Mouse (Mus musculus) CH12.LX (cell line): ENCODE measurements around the gene Ezr. TPM values are rescaled to one million over a fixed set of nuclear protein-coding genes. Genes with fewer than 3 reads are reported as not detected.

Experiments used
- DNase-seq: peaks from one replicate; pipeline ENCODE4 v3.0.0-alpha.2; 2013; ENCODE audit errors: extremely low read depth
- H3K27ac ChIP-seq: 2 replicates; pipeline ENCODE4 v1.5.1; 2012; ENCODE audit warnings: low read depth, mild to moderate bottlenecking, control low read depth, moderate library complexity; ENCODE audit not compliant: insufficient read depth
- H3K27me3 ChIP-seq: replicated peaks from 2 replicates; pipeline ENCODE3; 2012; ENCODE audit warnings: inconsistent platforms
- H3K36me3 ChIP-seq, 2 experiments: replicated peaks in 1 of 2; 2 replicates each; pipeline versions ENCODE3 to v1.6.1; 2012; ENCODE audit warnings: inconsistent platforms in 1 of 2, low read length in 1 of 2, mild to moderate bottlenecking in 1 of 2, mixed read lengths in 1 of 2, moderate library complexity in 1 of 2; ENCODE audit not compliant: control insufficient read depth in 1 of 2, insufficient read depth in 1 of 2
- H3K4me1 ChIP-seq, 2 experiments: 2 replicates each; pipeline ENCODE4 v1.6.1; 2012; ENCODE audit warnings: inconsistent platforms in 1 of 2, moderate library complexity in 1 of 2; ENCODE audit not compliant: insufficient read depth in 2 of 2, control insufficient read depth in 1 of 2
- H3K4me2 ChIP-seq: 2 replicates; pipeline ENCODE4 v1.6.1; 2012; ENCODE audit warnings: low read depth, mild to moderate bottlenecking, control low read depth; ENCODE audit not compliant: poor library complexity, insufficient read depth, severe bottlenecking
- H3K4me3 ChIP-seq, 3 experiments: fragments of 150-350 bp in 1 of 3; sonication (generic) in 1 of 3; replicated peaks in 1 of 3; 2 replicates each; pipeline versions ENCODE3 to v1.5.1; 2011 to 2012; ENCODE audit warnings: low read depth in 2 of 3, low read length in 2 of 3, mild to moderate bottlenecking in 2 of 3, moderate library complexity in 2 of 3, control low read depth in 1 of 3, improper control_type of control experiment in 1 of 3, inconsistent platforms in 1 of 3, mixed read lengths in 1 of 3; ENCODE audit not compliant: poor library complexity in 1 of 3
- H3K79me2 ChIP-seq: replicated peaks from 2 replicates; pipeline ENCODE4 v1.6.1; 2012; ENCODE audit warnings: mild to moderate bottlenecking, moderate library complexity; ENCODE audit not compliant: control insufficient read depth, poor library complexity, insufficient read depth, severe bottlenecking; ENCODE audit errors: extremely low read depth
- H3K9ac ChIP-seq: 2 replicates; pipeline ENCODE4 v1.6.1; 2012; ENCODE audit warnings: low read depth, mild to moderate bottlenecking, control low read depth, moderate library complexity; ENCODE audit not compliant: insufficient read depth
- H3K9me3 ChIP-seq: replicated peaks from 2 replicates; pipeline ENCODE3; 2012; ENCODE audit warnings: low read length, inconsistent platforms, mixed read lengths
- BHLHE40 ChIP-seq: IDR thresholded peaks from 2 replicates; pipeline ENCODE4 v1.6.1; 2011; ENCODE audit warnings: mild to moderate bottlenecking, low read depth, low read length, improper control_type of control experiment
- CHD2 ChIP-seq: IDR thresholded peaks from 2 replicates; pipeline ENCODE4 v1.6.1; 2011; ENCODE audit warnings: low read length, improper control_type of control experiment
- E2F4 ChIP-seq: IDR thresholded peaks from 2 replicates; pipeline ENCODE4 v1.6.1; 2011; ENCODE audit warnings: low read depth, low read length, improper control_type of control experiment; ENCODE audit not compliant: insufficient replicate concordance
- EP300 ChIP-seq: IDR thresholded peaks from 2 replicates; pipeline ENCODE4 v1.6.1; 2011; ENCODE audit warnings: low read length, improper control_type of control experiment
- ETS1 ChIP-seq: conservative IDR thresholded peaks from 2 replicates; pipeline ENCODE4 v1.6.1; 2012; ENCODE audit warnings: low read depth, mild to moderate bottlenecking, inconsistent platforms, low read length, improper control_type of control experiment, moderate library complexity
- GABPA ChIP-seq: IDR thresholded peaks from 2 replicates; pipeline ENCODE4 v1.6.1; 2012; ENCODE audit warnings: low read depth, low read length, improper control_type of control experiment, inconsistent platforms; ENCODE audit not compliant: insufficient replicate concordance
- HCFC1 ChIP-seq: IDR thresholded peaks from 2 replicates; pipeline ENCODE4 v1.6.1; 2012; ENCODE audit warnings: low read depth, mild to moderate bottlenecking, inconsistent platforms, low read length, improper control_type of control experiment
- IRF4 ChIP-seq: IDR thresholded peaks from 2 replicates; pipeline ENCODE4 v1.6.1; 2014; ENCODE audit warnings: low read depth, mild to moderate bottlenecking, inconsistent platforms, low read length, improper control_type of control experiment
- JUN ChIP-seq: IDR thresholded peaks from 2 replicates; pipeline ENCODE4 v1.6.1; 2011; ENCODE audit warnings: low read depth, mild to moderate bottlenecking, low read length, improper control_type of control experiment, moderate library complexity; ENCODE audit not compliant: insufficient read depth
- KAT2A ChIP-seq: IDR thresholded peaks from 2 replicates; pipeline ENCODE4 v1.6.1; 2012; ENCODE audit warnings: low read length, improper control_type of control experiment, inconsistent platforms; ENCODE audit not compliant: insufficient replicate concordance
- MAX ChIP-seq: IDR thresholded peaks from 2 replicates; pipeline ENCODE4 v1.6.1; 2011; ENCODE audit warnings: low read length, improper control_type of control experiment
- MEF2A ChIP-seq: IDR thresholded peaks from 2 replicates; pipeline ENCODE4 v1.6.1; 2014; ENCODE audit warnings: low read depth, mild to moderate bottlenecking, inconsistent platforms, low read length, improper control_type of control experiment, borderline replicate concordance
- MXI1 ChIP-seq: IDR thresholded peaks from 2 replicates; pipeline ENCODE4 v1.6.1; 2011; ENCODE audit warnings: mild to moderate bottlenecking, low read depth, low read length, improper control_type of control experiment
- NELFE ChIP-seq: IDR thresholded peaks from 2 replicates; pipeline ENCODE4 v1.6.1; 2011; ENCODE audit warnings: low read depth, low read length, improper control_type of control experiment
- NRF1 ChIP-seq: IDR thresholded peaks from 2 replicates; pipeline ENCODE4 v1.6.1; 2014; ENCODE audit warnings: low read depth, mild to moderate bottlenecking, inconsistent platforms, low read length, improper control_type of control experiment, moderate library complexity
- PAX5 ChIP-seq: IDR thresholded peaks from 2 replicates; pipeline ENCODE4 v1.6.1; 2012; ENCODE audit warnings: low read length, inconsistent platforms, mixed read lengths
- POLR2A ChIP-seq: IDR thresholded peaks from 2 replicates; pipeline ENCODE4 v1.6.1; 2011; ENCODE audit warnings: low read depth, mild to moderate bottlenecking, improper control_type of control experiment, low read length
- RAD21 ChIP-seq: IDR thresholded peaks from 2 replicates; pipeline ENCODE4 v1.6.1; 2011; ENCODE audit warnings: low read depth, mild to moderate bottlenecking, low read length, improper control_type of control experiment, moderate library complexity
- RCOR1 ChIP-seq: conservative IDR thresholded peaks from 2 replicates; pipeline ENCODE4 v1.6.1; 2012; ENCODE audit warnings: low read depth, mild to moderate bottlenecking, inconsistent platforms, low read length, improper control_type of control experiment
- TBP ChIP-seq: conservative IDR thresholded peaks from 2 replicates; pipeline ENCODE4 v1.6.1; 2011; ENCODE audit warnings: low read depth, low read length, improper control_type of control experiment
- UBTF ChIP-seq: IDR thresholded peaks from 2 replicates; pipeline ENCODE4 v1.6.1; 2012; ENCODE audit warnings: low read depth, mild to moderate bottlenecking, inconsistent platforms, low read length, improper control_type of control experiment, moderate library complexity
- USF2 ChIP-seq: conservative IDR thresholded peaks from 2 replicates; pipeline ENCODE4 v1.6.1; 2011; ENCODE audit warnings: low read depth, low read length, improper control_type of control experiment
- ZMIZ1 ChIP-seq: IDR thresholded peaks from 2 replicates; pipeline ENCODE4 v1.6.1; 2012; ENCODE audit warnings: low read depth, mild to moderate bottlenecking, inconsistent platforms, low read length, improper control_type of control experiment
- dilution Hi-C: fragments of 300-500 bp; cut with MboI; formaldehyde crosslinking; loops from 2 replicates; pipeline ENCODE4 v1.14.3; 2020; ENCODE audit warnings: low sequenced_read_pairs; ENCODE audit not compliant: extremely low pct_unique_long_range_greater_than_20kb, extremely low pct_ligation_motif_present
- in situ Hi-C: fragments of 300-500 bp; cut with MboI; formaldehyde crosslinking; loops from 3 replicates; pipeline ENCODE4 v1.14.3; 2019; ENCODE audit warnings: low sequenced_read_pairs, low pct_ligation_motif_present, low pct_unique_long_range_greater_than_20kb, mixed read lengths
- polyA plus RNA-seq: library from polyadenylated mRNA; unstranded; fragments of >175 nt; gene quantifications from 2 replicates; pipeline ENCODE4 v1.2.1, GENCODE M21; 2012; ENCODE audit warnings: low read depth; ENCODE audit not compliant: insufficient read length
- total RNA-seq, 2 experiments: library from RNA; depleted of rRNA; stranded (reverse); fragments of 300-350 nt in 1 of 2; fragments of >200 nt in 1 of 2; gene quantifications; 2 replicates each; pipeline ENCODE4 v1.2.3; 2012 to 2014

Gene Ezr
- total and polyA plus RNA-seq, 3 experiments = 107 to 207 (median 123) TPM

- in situ Hi-C loops (no loop called here), dilution Hi-C loops (no loop called here)
- Histone ChIP-seq H3K4me3 (no peak overlapping the region), H3K9ac (no peak overlapping the region), H3K4me1 (peaks cover 16 to 31% of the 10 kb centered on the region in 2 experiments), H3K79me2 (no peaks in the 10 kb centered on the region), H3K9me3 (no peaks in the 10 kb centered on the region), H3K27me3 (no peaks in the 10 kb centered on the region), H3K27ac (no peak overlapping the region), H3K4me2 (no peak overlapping the region), H3K36me3 (no peaks in the 10 kb centered on the region)
- DNase-seq = no peak
- TF ChIP-seq POLR2A = no peak
- no peak for TF ChIP-seq UBTF
- TF ChIP-seq NRF1 = no peak
- TF ChIP-seq E2F4 = no peak
- no peak for TF ChIP-seq KAT2A
- TF ChIP-seq GABPA = no peak
- TF ChIP-seq NELFE = no peak
- no peak for TF ChIP-seq JUN
- no peak for TF ChIP-seq USF2
- no peak for TF ChIP-seq TBP
- TF ChIP-seq PAX5 = no peak
- TF ChIP-seq CHD2 = no peak
These were observed 29.6 kb upstream of the Ezr start for GRCm38 (mm10) chr17:6811931-6812850.

- dilution Hi-C loops = no loop called here
- Histone ChIP-seq H3K27me3 (no peaks in the 10 kb centered on the region), H3K4me2 (no peak overlapping the region), H3K79me2 (no peaks in the 10 kb centered on the region), H3K9ac (no peak overlapping the region), H3K36me3 (no peaks in the 10 kb centered on the region), H3K4me1 (peaks cover 0 to 6% of the 10 kb centered on the region in 2 experiments; a peak in 2 of 4 replicates), H3K4me3 (no peak overlapping the region), H3K27ac (no peak overlapping the region), H3K9me3 (no peaks in the 10 kb centered on the region)
- TF ChIP-seq NELFE (no peak), MEF2A (no peak), E2F4 (no peak), JUN (no peak), HCFC1 (no peak), RAD21 (no peak), GABPA (no peak), BHLHE40 (no peak), RCOR1 (no peak), ETS1 (no peak), MXI1 (no peak), IRF4 (no peak), ZMIZ1 (no peak), EP300 (no peak), MAX (no peak), UBTF (no peak), POLR2A (no peak)
- no peak for DNase-seq
- in situ Hi-C loops = no loop called here
These were observed 26.7 kb upstream of the Ezr start for GRCm38 (mm10) chr17:6809331-6809730.
